Mouse (Mus musculus) heart, embryonic 11.5 days (tissue): ENCODE measurements around the gene Snx1. TPM values are rescaled to one million over a fixed set of nuclear protein-coding genes. Genes with fewer than 3 reads are reported as not detected.

Experiments used
- ATAC-seq: fragments of 200-750 bp; cut with Nextera tagmentation; replicated peaks from 2 replicates; pipeline ENCODE4 v1.8.0; 2017; ENCODE audit warnings: moderate library complexity; ENCODE audit not compliant: insufficient number of reproducible peaks, low FRiP score, low TSS enrichment
- H3K27ac ChIP-seq: fragments of 300-500 bp; sonication (generic); 2 replicates; pipeline ENCODE4 v1.5.1; 2014; ENCODE audit warnings: mild to moderate bottlenecking, low read depth, low read length
- H3K27me3 ChIP-seq: fragments of 300-500 bp; sonication (generic); 2 replicates; pipeline ENCODE4 v1.6.1; 2014; ENCODE audit warnings: mild to moderate bottlenecking, low read length, mixed read lengths; ENCODE audit not compliant: control insufficient read depth, insufficient read depth
- H3K36me3 ChIP-seq: fragments of 300-500 bp; sonication (generic); 2 replicates; pipeline ENCODE4 v1.6.1; 2014; ENCODE audit warnings: mild to moderate bottlenecking, low read length, moderate library complexity, mixed read lengths; ENCODE audit not compliant: control insufficient read depth, insufficient read depth
- H3K4me1 ChIP-seq: fragments of 300-500 bp; sonication (generic); 2 replicates; pipeline ENCODE4 v1.6.1; 2014; ENCODE audit warnings: low read length; ENCODE audit not compliant: control insufficient read depth, insufficient read depth
- H3K4me2 ChIP-seq: fragments of 300-500 bp; sonication (generic); 2 replicates; pipeline ENCODE4 v1.6.1; 2014; ENCODE audit warnings: mild to moderate bottlenecking, moderate library complexity
- H3K4me3 ChIP-seq: fragments of 300-500 bp; sonication (generic); 2 replicates; pipeline ENCODE4 v1.5.1; 2014; ENCODE audit warnings: low read depth, low read length
- H3K9ac ChIP-seq: fragments of 300-500 bp; sonication (generic); 2 replicates; pipeline ENCODE4 v1.6.1; 2014; ENCODE audit warnings: mild to moderate bottlenecking, low read depth, low read length, moderate library complexity
- H3K9me3 ChIP-seq: fragments of 300-500 bp; sonication (generic); replicated peaks from 2 replicates; pipeline ENCODE4 v1.6.1; 2016; ENCODE audit warnings: low read length; ENCODE audit not compliant: control insufficient read depth
- WGBS: fragments of 180-500 bp; shearing (Covaris S2); extraction: QIAGEN DNeasy Blood & Tissue Kit; methylation state at CpG from one replicate; pipeline ENCODE4 v1.1.7; 2014; ENCODE audit not compliant: insufficient replicate concordance; 5-methylcytosine and 5-hydroxymethylcytosine counted together
- polyA plus RNA-seq: library from polyadenylated mRNA; unstranded; fragments of >200 nt; fragmentation: Nextera tagmentation; extraction: Ambion mirVana; gene quantifications from 2 replicates; pipeline ENCODE4 v1.2.1, GENCODE M21; 2014

Gene Snx1
- 71.7 and 73.5 TPM in 2 replicates for polyA plus RNA-seq

- Histone ChIP-seq H3K27ac (peak within 1 kb of the TSS; percentile 88), H3K9me3 (no peaks in the 10 kb centered on the region), H3K36me3 (no peaks in the 10 kb centered on the region), H3K9ac (peak within 1 kb of the TSS; percentile 86), H3K4me3 (peak within 1 kb of the TSS; percentile 62), H3K4me1 (peaks cover 22% of the 10 kb centered on the region), H3K27me3 (no peaks in the 10 kb centered on the region), H3K4me2 (peak within 1 kb of the TSS; percentile 71)
- 1% methylated on average over 34 of the region's 34 CpGs for WGBS
- ATAC-seq, result peak; percentile 79
Observed at GRCm38 (mm10) chr9:66126456-66127192, at the start of gene Snx1, which contains the start of gene Ciao2a. Gene Snx1 (minus strand): TSS chr9:66126587. Gene Ciao2a (plus strand): TSS chr9:66126611.

- 78% methylated on average over 3 of the region's 3 CpGs for WGBS
- ATAC-seq, result no peak
- H3K4me2 ChIP-seq, result no peak overlapping the region
Observed at GRCm38 (mm10) chr9:66174985-66175384, 48.6 kb upstream of the Snx1 start.

GRCm38 (mm10) chr9:66173316-66173855 lies 47.0 kb upstream of the Snx1 start:
- Histone ChIP-seq H3K27me3 (no peaks in the 10 kb centered on the region), H3K4me3 (no peak overlapping the region), H3K4me2 (no peak overlapping the region), H3K4me1 (peaks cover 5% of the 10 kb centered on the region), H3K9me3 (no peaks in the 10 kb centered on the region), H3K9ac (no peak overlapping the region), H3K27ac (no peak overlapping the region), H3K36me3 (no peaks in the 10 kb centered on the region)
- no peak for ATAC-seq
- WGBS, result 89% methylated on average over 5 of the region's 5 CpGs

More at GRCm38 (mm10) chr9:66174985-66175384, 48.6 kb upstream of the Snx1 start:
- peaks cover 8% of the 10 kb centered on the region for H3K4me1 ChIP-seq
- no peak overlapping the region for H3K4me3 ChIP-seq
- H3K36me3 ChIP-seq, result no peaks in the 10 kb centered on the region
- H3K27me3 ChIP-seq, result no peaks in the 10 kb centered on the region
- H3K9me3 ChIP-seq, result no peaks in the 10 kb centered on the region
- H3K9ac ChIP-seq, result no peak overlapping the region
- peak overlapping the region; percentile 41; the same call in 1 of the 2 replicates for H3K27ac ChIP-seq

GRCm38 (mm10) chr9:66171275-66171921 lies 45.0 kb upstream of the Snx1 start:
- Histone ChIP-seq H3K4me2 (no peak overlapping the region), H3K4me1 (peaks cover 9% of the 10 kb centered on the region), H3K27ac (no peak overlapping the region), H3K27me3 (no peaks in the 10 kb centered on the region), H3K4me3 (no peak overlapping the region), H3K9me3 (no peaks in the 10 kb centered on the region), H3K9ac (no peak overlapping the region), H3K36me3 (no peaks in the 10 kb centered on the region)
- ATAC-seq, result no peak
- WGBS, result 63% methylated on average over 12 of the region's 12 CpGs

GRCm38 (mm10) chr9:66170506-66170905 lies 44.1 kb upstream of the Snx1 start:
- Histone ChIP-seq H3K9me3 (no peaks in the 10 kb centered on the region), H3K36me3 (no peaks in the 10 kb centered on the region), H3K27me3 (no peaks in the 10 kb centered on the region), H3K9ac (no peak overlapping the region), H3K4me1 (peaks cover 9% of the 10 kb centered on the region), H3K27ac (no peak overlapping the region), H3K4me3 (no peak overlapping the region), H3K4me2 (no peak overlapping the region)
- no peak for ATAC-seq
- WGBS, result 53% methylated on average over 5 of the region's 5 CpGs

- Histone ChIP-seq H3K36me3 (no peaks in the 10 kb centered on the region), H3K27ac (no peak overlapping the region), H3K4me1 (peaks cover 9% of the 10 kb centered on the region), H3K4me2 (no peak overlapping the region), H3K4me3 (no peak overlapping the region), H3K9ac (no peak overlapping the region), H3K27me3 (no peaks in the 10 kb centered on the region), H3K9me3 (no peaks in the 10 kb centered on the region)
- 0% methylated on average over 1 of the region's 1 CpGs for WGBS
- no peak for ATAC-seq
Observed at GRCm38 (mm10) chr9:66168233-66168632, 41.8 kb upstream of the Snx1 start.

DNA sequence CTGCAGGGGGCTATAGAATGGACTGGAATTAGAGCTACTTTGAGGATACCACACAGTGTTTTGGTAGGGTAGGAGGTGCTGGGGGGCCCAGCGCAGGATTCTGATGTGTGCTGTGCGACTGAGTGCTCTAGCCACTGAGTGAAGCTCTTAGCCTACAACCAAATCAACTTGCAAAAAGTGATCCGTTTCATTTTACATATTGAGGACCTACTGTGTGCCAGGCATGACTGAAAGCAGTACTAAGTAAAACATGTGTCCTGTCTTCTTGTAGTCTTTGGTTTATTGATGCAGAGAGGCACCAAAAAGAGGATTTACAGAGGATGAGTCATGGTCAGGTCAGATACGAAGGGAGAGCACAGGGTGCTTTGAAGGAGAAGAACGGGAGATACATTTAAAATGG lies 40.8 kb upstream of the Snx1 start:
- 73% methylated on average over 5 of the region's 5 CpGs for WGBS
- H3K4me3 ChIP-seq, result no peak overlapping the region
- H3K27ac ChIP-seq, result no peak overlapping the region
- no peaks in the 10 kb centered on the region for H3K36me3 ChIP-seq
- H3K4me1 ChIP-seq, result peaks cover 9% of the 10 kb centered on the region
- no peak for ATAC-seq
- H3K27me3 ChIP-seq, result no peaks in the 10 kb centered on the region
- H3K4me2 ChIP-seq, result no peak overlapping the region
- H3K9me3 ChIP-seq, result no peaks in the 10 kb centered on the region
- no peak overlapping the region for H3K9ac ChIP-seq

GRCm38 (mm10) chr9:66162995-66163394 lies 36.6 kb upstream of the Snx1 start:
- ATAC-seq, result no peak
- no peak overlapping the region for H3K9ac ChIP-seq
- H3K9me3 ChIP-seq, result no peaks in the 10 kb centered on the region
- H3K27me3 ChIP-seq, result peaks cover 9% of the 10 kb centered on the region
- H3K4me3 ChIP-seq, result no peak overlapping the region
- H3K36me3 ChIP-seq, result no peaks in the 10 kb centered on the region
- H3K4me2 ChIP-seq, result no peak overlapping the region; the same call in 1 of the 2 replicates
- WGBS, result 65% methylated on average over 9 of the region's 9 CpGs
- no peak overlapping the region for H3K27ac ChIP-seq
- H3K4me1 ChIP-seq, result no peaks in the 10 kb centered on the region; the same call in 1 of the 2 replicates
